Mouse (Mus musculus): ENCODE measurements around the gene Pcsk5. TPM values are rescaled to one million over a fixed set of nuclear protein-coding genes. Genes with fewer than 3 reads are reported as not detected.
"Not testable (repeated sequence)": the region's sequence is repeated elsewhere in the genome, so short reads cannot be mapped to it uniquely, and the experiment has no call there.

The Pcsk5 gene
- polyA plus RNA-seq, 1 experiment from 2014 or later, result 23.1 TPM

- Histone ChIP-seq H3K4me1 (no peaks in the 10 kb centered on the region), H3K27ac (no peak overlapping the region), H3K36me3 (no peaks in the 10 kb centered on the region), H3K4me3 (no peak overlapping the region), H3K27me3 (0 out of 2 replicates have a peak, but pooled peaks cover 3% of the 10 kb centered on the region), H3K9me3 (no peaks in the 10 kb centered on the region), H3K9ac (no peak overlapping the region), H3K4me2 (replicated peaks) (no peak overlapping the region)
- WGBS, result 82% methylated on average over 17 of the region's 17 CpGs
- no peak for ATAC-seq (ENCODE audit: low FRiP score, low read depth)
These were observed 348.2 kb downstream of the Pcsk5 start for GRCm38 (mm10) chr19:17489041-17489865.

DNA sequence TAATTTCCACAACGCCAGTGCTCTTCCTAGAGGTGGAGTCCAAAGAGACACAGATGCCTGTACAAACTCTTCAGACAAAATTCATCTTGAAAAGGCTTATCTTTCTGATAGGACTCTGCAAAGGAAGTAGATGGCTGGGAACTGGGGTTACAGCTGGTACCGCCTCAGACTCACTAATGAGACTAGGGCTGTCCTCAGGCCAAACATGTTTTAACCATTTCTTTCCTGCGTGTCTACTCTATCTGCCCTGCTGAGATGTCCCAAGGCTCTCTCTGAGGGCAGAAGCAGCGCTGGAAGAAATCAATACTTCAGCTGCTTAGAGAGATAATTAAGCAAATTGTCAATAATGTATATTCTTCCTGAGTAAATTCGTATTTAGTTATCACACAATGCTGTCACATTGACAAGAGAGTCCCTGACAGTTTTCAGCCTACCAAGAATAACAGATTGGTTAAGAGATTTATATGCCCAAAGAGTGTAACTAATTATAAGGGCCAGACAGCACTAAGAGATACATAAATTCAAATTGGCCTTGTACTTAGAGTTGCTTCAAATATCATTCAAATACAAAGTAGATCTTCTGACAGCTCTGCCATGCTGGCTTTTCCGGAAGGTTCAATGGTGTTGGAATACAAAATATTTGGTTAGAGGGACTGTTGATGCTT is 355.2 kb downstream of the Pcsk5 start:
- no peak overlapping the region for H3K4me3 ChIP-seq
- no peak overlapping the region for H3K4me2 ChIP-seq (replicated peaks)
- H3K9me3 ChIP-seq, result no peaks in the 10 kb centered on the region
- H3K4me1 ChIP-seq, result no peaks in the 10 kb centered on the region
- H3K9ac ChIP-seq, result no peak overlapping the region
- H3K27me3 ChIP-seq, result no peaks in the 10 kb centered on the region
- WGBS, result 64% methylated on average over 6 of the region's 6 CpGs
- no peaks in the 10 kb centered on the region for H3K36me3 ChIP-seq
- H3K27ac ChIP-seq, result no peak overlapping the region
- no peak for ATAC-seq (ENCODE audit: low FRiP score, low read depth)

DNA sequence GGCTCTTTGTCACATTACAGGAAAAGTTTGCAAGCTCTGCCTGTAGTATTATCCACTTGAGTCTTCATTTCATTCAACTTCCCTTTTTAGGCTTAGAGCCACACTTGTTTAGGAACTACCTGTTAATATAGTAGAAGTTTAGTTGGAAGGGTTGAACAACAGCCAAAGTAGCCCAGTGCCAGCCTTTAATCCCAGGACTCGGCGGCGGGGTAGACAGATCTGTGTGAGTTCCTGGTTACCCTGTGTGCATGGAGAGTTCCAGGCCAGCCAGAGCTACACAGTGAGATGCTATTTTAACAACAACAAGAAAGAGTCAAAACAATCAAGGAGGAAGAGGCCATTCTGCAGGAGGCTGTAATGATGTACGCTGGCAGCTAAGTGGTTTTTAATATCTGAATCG is 358.0 kb downstream of the Pcsk5 start:
- Histone ChIP-seq H3K4me3 (no peak overlapping the region), H3K9ac (no peak overlapping the region), H3K4me2 (replicated peaks) (no peak overlapping the region), H3K9me3 (no peaks in the 10 kb centered on the region), H3K4me1 (no peaks in the 10 kb centered on the region), H3K36me3 (no peaks in the 10 kb centered on the region), H3K27ac (no peak overlapping the region), H3K27me3 (0 out of 2 replicates have a peak, but pooled peaks cover 3% of the 10 kb centered on the region)
- ATAC-seq (ENCODE audit: low FRiP score, low read depth), result no peak
- 88% methylated on average over 5 of the region's 5 CpGs for WGBS

DNA sequence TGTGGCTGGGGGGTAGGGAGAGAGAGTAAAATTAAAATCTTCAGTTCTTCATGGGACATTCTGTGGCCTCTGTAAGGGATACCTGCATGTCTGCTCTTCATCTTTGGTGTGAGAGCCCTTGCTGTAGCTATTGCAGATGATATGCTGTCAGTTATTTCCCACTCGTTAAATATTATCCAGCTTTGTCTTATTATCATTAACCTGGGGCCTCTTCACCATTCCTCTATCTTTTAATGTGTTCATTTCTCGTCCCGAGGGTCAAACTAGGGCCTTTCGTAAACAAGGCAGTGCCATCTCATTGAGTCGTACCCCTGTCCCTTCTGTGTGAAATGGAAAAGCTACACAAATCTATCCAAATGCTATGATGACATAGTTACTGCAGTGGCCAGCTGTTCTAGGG is 361.4 kb downstream of the Pcsk5 start:
- H3K27ac ChIP-seq, result no peak overlapping the region
- H3K27me3 ChIP-seq, result peaks cover 3% of the 10 kb centered on the region; the same call in 1 of the 2 replicates
- H3K4me1 ChIP-seq, result peaks cover 16% of the 10 kb centered on the region
- 89% methylated on average over 5 of the region's 5 CpGs for WGBS
- H3K9me3 ChIP-seq, result no peaks in the 10 kb centered on the region
- ATAC-seq (ENCODE audit: low FRiP score, low read depth), result no peak
- H3K9ac ChIP-seq, result no peak overlapping the region
- H3K4me3 ChIP-seq, result no peak overlapping the region
- no peak overlapping the region for H3K4me2 ChIP-seq (replicated peaks)
- no peaks in the 10 kb centered on the region for H3K36me3 ChIP-seq

- not testable (repeated sequence) for ATAC-seq (ENCODE audit: low FRiP score, low read depth); H3K9me3 ChIP-seq; H3K4me3 ChIP-seq; H3K36me3 ChIP-seq; H3K4me2 ChIP-seq (replicated peaks); H3K27ac ChIP-seq; H3K9ac ChIP-seq
- Histone ChIP-seq H3K27me3 (peaks cover 23% of the 10 kb centered on the region), H3K4me1 (peaks cover 23% of the 10 kb centered on the region)
- WGBS, result 96% methylated on average over 2 of the region's 2 CpGs
These were observed 364.3 kb downstream of the Pcsk5 start for GRCm38 (mm10) chr19:17473138-17473537.

- Histone ChIP-seq H3K27me3 (peaks cover 24% of the 10 kb centered on the region), H3K36me3 (no peaks in the 10 kb centered on the region), H3K9ac (no peak overlapping the region), H3K9me3 (no peaks in the 10 kb centered on the region), H3K4me3 (no peak overlapping the region), H3K4me1 (peaks cover 23% of the 10 kb centered on the region), H3K4me2 (replicated peaks) (0 out of 2 replicates have a peak overlapping the region, but pooled peaks have one; percentile 3), H3K27ac (no peak overlapping the region)
- ATAC-seq (ENCODE audit: low FRiP score, low read depth), result peak; percentile 59; the same call in 1 of the 2 replicates
- 21% methylated on average over 7 of the region's 7 CpGs for WGBS
These were observed 365.6 kb downstream of the Pcsk5 start for GRCm38 (mm10) chr19:17471861-17472260.

DNA sequence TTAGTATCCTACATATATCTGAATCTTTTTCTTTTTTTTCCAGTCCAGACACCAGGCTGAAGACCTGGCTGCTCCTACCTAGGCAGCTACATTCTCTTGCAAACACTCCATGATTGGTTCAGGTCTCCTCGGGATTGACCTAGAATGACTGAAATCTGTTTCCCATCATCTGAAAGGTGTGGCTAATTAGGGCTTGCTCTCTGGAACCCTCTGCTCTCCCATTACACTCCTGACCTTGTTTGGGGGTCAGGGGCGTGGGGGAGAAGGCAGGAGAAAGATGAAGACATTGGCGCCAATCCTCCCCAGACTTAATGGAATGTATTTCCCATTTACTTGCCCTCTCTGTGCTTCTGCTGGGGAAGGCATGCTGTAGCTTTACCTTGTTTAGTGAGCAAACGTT is 366.2 kb downstream of the Pcsk5 start:
- 17% methylated on average over 4 of the region's 4 CpGs for WGBS
- Histone ChIP-seq H3K4me2 (replicated peaks) (no peak overlapping the region), H3K36me3 (no peaks in the 10 kb centered on the region), H3K4me3 (no peak overlapping the region), H3K4me1 (peaks cover 23% of the 10 kb centered on the region), H3K9me3 (no peaks in the 10 kb centered on the region), H3K27me3 (peaks cover 30% of the 10 kb centered on the region), H3K9ac (no peak overlapping the region), H3K27ac (no peak overlapping the region)
- peak; percentile 52 for ATAC-seq (ENCODE audit: low FRiP score, low read depth)

DNA sequence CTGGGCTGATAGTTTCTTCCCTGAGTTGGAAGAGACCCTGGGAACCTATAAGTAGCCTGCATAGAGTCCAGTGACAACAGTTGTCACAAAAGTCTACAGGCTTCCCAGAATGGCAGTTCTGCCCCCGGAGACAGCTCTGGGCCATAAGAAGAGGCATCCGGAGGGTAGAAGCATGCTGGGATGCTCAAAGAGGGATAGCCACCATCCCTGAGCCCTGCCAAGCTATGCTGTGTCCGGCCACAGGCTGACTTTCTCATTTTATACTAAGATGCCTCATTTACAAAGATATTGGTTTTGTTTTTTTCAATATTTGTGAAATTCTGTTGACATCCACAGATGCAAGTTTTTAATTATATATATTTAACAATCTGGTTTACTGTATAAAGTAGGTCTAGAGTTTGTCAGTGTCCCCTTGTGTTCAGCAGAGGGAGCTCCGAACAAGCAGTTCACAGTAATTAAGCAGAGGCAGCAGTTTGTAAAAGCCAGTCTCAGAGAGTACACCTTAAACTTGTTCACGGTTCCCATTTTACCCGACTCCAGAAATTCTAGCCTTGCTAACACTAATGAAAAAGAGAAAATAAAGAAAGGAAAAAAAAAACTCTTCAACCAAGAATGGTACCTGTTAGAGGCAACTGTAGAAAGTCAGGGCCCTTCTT is 369.7 kb downstream of the Pcsk5 start:
- WGBS, result 47% methylated on average over 6 of the region's 6 CpGs
- no peak overlapping the region for H3K4me3 ChIP-seq
- H3K9ac ChIP-seq, result no peak overlapping the region
- H3K27me3 ChIP-seq, result peaks cover 27% of the 10 kb centered on the region
- no peaks in the 10 kb centered on the region for H3K36me3 ChIP-seq
- no peak overlapping the region for H3K4me2 ChIP-seq (replicated peaks)
- H3K27ac ChIP-seq, result no peak overlapping the region
- peaks cover 23% of the 10 kb centered on the region for H3K4me1 ChIP-seq
- no peaks in the 10 kb centered on the region for H3K9me3 ChIP-seq
- no peak for ATAC-seq (ENCODE audit: low FRiP score, low read depth)

DNA sequence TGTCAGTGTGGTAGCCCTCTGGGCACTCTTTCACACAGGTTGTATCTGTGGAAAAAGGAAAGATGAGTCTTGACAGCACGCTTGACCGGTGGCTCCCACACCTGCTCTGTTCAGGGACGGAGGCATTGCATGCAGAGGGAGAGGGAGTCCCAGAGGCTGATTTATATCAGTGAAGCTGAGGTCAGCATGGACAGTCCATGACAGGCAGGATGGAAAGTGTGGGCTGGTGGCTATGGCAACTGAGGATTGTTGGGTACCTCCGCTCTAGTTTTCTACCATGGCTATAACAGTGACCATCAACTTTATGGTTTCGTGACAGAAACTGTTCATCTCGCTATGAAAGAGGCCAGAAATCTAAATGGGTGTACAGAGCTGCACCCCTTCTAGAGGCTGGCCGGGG is 385.4 kb downstream of the Pcsk5 start:
- Histone ChIP-seq H3K36me3 (no peaks in the 10 kb centered on the region), H3K9ac (no peak overlapping the region), H3K4me1 (no peaks in the 10 kb centered on the region), H3K27me3 (no peaks in the 10 kb centered on the region), H3K27ac (no peak overlapping the region), H3K9me3 (no peaks in the 10 kb centered on the region), H3K4me2 (replicated peaks) (no peak overlapping the region), H3K4me3 (no peak overlapping the region)
- no peak for ATAC-seq (ENCODE audit: low FRiP score, low read depth)
- WGBS, result 81% methylated on average over 7 of the region's 7 CpGs

- Histone ChIP-seq H3K4me1 (peaks cover 9% of the 10 kb centered on the region), H3K27me3 (no peaks in the 10 kb centered on the region), H3K27ac (no peak overlapping the region), H3K9ac (no peak overlapping the region), H3K9me3 (no peaks in the 10 kb centered on the region), H3K36me3 (no peaks in the 10 kb centered on the region), H3K4me3 (no peak overlapping the region), H3K4me2 (replicated peaks) (no peak overlapping the region)
- ATAC-seq (ENCODE audit: low FRiP score, low read depth), result no peak
- WGBS, result 93% methylated on average over 7 of the region's 7 CpGs
These were observed 393.9 kb downstream of the Pcsk5 start for GRCm38 (mm10) chr19:17443581-17443980.

DNA sequence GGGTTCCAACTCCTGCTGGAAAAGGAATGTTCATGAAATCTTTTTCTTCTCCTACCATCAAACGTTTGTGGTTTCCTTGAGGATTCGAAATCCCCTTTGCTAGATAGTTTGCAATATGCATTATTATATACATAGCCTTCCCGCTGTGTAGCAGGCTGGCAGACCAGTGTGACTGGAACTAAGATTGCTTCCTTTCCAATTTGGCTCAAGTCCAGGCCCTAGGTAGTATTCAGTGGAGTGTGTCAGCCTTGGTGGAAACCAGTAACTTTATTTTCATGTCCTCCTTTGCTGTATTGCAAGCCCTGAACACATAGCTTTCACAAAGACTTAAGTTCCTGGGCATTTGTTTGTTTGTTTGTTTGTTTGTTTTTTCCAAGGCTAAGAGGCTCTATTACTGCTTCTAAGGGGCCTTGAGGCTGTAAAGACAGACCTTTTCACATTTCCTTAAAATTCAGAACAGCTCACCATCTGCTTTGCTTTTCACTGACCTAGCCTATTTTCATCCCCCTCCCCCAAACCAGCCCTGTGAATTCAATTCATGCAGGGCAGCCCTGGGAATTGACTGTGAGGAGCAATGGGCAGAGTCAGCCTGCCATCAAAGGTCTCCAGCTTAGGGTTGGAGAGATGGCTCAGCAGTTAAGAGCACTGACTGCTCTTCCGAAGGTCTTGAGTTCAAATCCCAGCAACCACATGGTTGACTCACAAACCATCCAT is 397.8 kb downstream of the Pcsk5 start:
- Histone ChIP-seq H3K36me3 (no peaks in the 10 kb centered on the region), H3K4me1 (peaks cover 9% of the 10 kb centered on the region), H3K27me3 (no peaks in the 10 kb centered on the region), H3K9ac (no peak overlapping the region), H3K4me2 (replicated peaks) (no peak overlapping the region), H3K9me3 (no peaks in the 10 kb centered on the region), H3K4me3 (no peak overlapping the region), H3K27ac (no peak overlapping the region)
- 54% methylated on average over 4 of the region's 4 CpGs for WGBS
- ATAC-seq (ENCODE audit: low FRiP score, low read depth), result no peak

DNA sequence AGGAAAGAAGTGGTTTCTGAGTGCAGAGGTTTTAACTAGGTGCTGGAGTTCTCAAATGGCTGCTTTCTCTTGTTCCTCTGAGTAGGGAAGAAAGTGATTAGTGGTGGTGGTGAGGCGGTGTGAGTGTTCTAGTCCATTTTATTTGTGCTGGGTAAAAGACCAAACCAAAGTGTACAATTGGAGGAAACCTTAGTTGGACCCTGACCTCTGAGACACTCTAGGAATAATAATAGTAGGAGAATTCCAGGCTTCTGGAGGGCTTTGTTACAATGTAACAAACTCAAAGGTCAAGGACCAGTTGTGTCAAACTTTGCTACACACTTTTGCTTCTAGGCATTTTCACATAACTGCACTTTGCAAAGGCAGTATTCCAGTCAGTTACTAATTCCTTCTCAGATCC is 400.8 kb downstream of the Pcsk5 start:
- no peak overlapping the region for H3K4me3 ChIP-seq
- H3K36me3 ChIP-seq, result no peaks in the 10 kb centered on the region
- H3K27me3 ChIP-seq, result no peaks in the 10 kb centered on the region
- no peak overlapping the region for H3K9ac ChIP-seq
- H3K9me3 ChIP-seq, result no peaks in the 10 kb centered on the region
- peaks cover 9% of the 10 kb centered on the region for H3K4me1 ChIP-seq
- WGBS, result 74% methylated on average over 1 of the region's 1 CpGs
- no peak overlapping the region for H3K27ac ChIP-seq
- no peak overlapping the region for H3K4me2 ChIP-seq (replicated peaks)
- ATAC-seq (ENCODE audit: low FRiP score, low read depth), result no peak

Measured in limb, embryonic 13.5 days (tissue).